Mouse (Mus musculus) E14TG2a.4 (cell line): ENCODE measurements at regions not wholly inside any gene's neighbourhood (a gene's known extent, or its start where the extent isn't known, plus 50 kb on each side); places are given as distances from the start of the nearest gene placed in this dataset.

Source experiments
- CTCF ChIP-seq: conservative IDR thresholded peaks from 2 replicates; pipeline ENCODE4 v1.5.1; 2014; ENCODE audit warnings: low read length
- NANOG ChIP-seq: IDR thresholded peaks from 2 replicates; pipeline ENCODE4 v1.6.1; 2014; ENCODE audit warnings: borderline replicate concordance, low read length, mixed read lengths
- POU5F1 ChIP-seq: IDR thresholded peaks from 2 replicates; pipeline ENCODE4 v1.6.1; 2014; ENCODE audit warnings: low read length, borderline replicate concordance

DNA sequence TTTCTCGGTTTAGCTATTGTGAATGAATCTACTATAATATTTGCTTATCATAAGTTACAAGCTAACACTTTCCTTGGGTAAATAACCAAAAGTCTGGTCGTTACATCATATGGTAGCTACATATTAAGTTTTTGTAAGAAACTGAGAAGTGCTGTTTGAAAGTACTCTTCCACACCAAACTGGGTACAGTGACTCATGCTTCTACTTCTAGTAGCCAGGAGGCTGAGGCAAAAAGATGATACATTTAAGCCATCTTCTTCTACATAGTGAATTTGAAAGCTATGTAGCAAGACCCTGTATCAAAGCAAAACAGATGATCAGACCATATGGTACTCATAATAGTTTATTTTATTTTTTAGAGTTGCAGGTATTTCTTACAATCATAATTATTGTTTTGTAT lies 335.8 kb upstream of the Frg1 start:
- TF ChIP-seq CTCF, result no peak
- no peak for TF ChIP-seq POU5F1
- TF ChIP-seq NANOG, result no peak
